Mouse (Mus musculus) CH12.LX (cell line): ENCODE results near the gene Gm27027. TPM values are rescaled to one million over a fixed set of nuclear protein-coding genes. Genes with fewer than 3 reads are reported as not detected.

Experiments
- DNase-seq: peaks from one replicate; pipeline ENCODE4 v3.0.0-alpha.2; 2013; ENCODE audit errors: extremely low read depth
- H3K27ac ChIP-seq: 2 replicates; pipeline ENCODE4 v1.5.1; 2012; ENCODE audit warnings: low read depth, mild to moderate bottlenecking, control low read depth, moderate library complexity; ENCODE audit not compliant: insufficient read depth
- H3K27me3 ChIP-seq: replicated peaks from 2 replicates; pipeline ENCODE3; 2012; ENCODE audit warnings: inconsistent platforms
- H3K36me3 ChIP-seq, 2 experiments: replicated peaks in 1 of 2; 2 replicates each; pipeline versions ENCODE3 to v1.6.1; 2012; ENCODE audit warnings: inconsistent platforms in 1 of 2, low read length in 1 of 2, mild to moderate bottlenecking in 1 of 2, mixed read lengths in 1 of 2, moderate library complexity in 1 of 2; ENCODE audit not compliant: control insufficient read depth in 1 of 2, insufficient read depth in 1 of 2
- H3K4me1 ChIP-seq, 2 experiments: 2 replicates each; pipeline ENCODE4 v1.6.1; 2012; ENCODE audit warnings: inconsistent platforms in 1 of 2, moderate library complexity in 1 of 2; ENCODE audit not compliant: insufficient read depth in 2 of 2, control insufficient read depth in 1 of 2
- H3K4me2 ChIP-seq: 2 replicates; pipeline ENCODE4 v1.6.1; 2012; ENCODE audit warnings: low read depth, mild to moderate bottlenecking, control low read depth; ENCODE audit not compliant: poor library complexity, insufficient read depth, severe bottlenecking
- H3K4me3 ChIP-seq, 3 experiments: fragments of 150-350 bp in 1 of 3; sonication (generic) in 1 of 3; replicated peaks in 1 of 3; 2 replicates each; pipeline versions ENCODE3 to v1.5.1; 2011 to 2012; ENCODE audit warnings: low read depth in 2 of 3, low read length in 2 of 3, mild to moderate bottlenecking in 2 of 3, moderate library complexity in 2 of 3, control low read depth in 1 of 3, improper control_type of control experiment in 1 of 3, inconsistent platforms in 1 of 3, mixed read lengths in 1 of 3; ENCODE audit not compliant: poor library complexity in 1 of 3
- H3K79me2 ChIP-seq: replicated peaks from 2 replicates; pipeline ENCODE4 v1.6.1; 2012; ENCODE audit warnings: mild to moderate bottlenecking, moderate library complexity; ENCODE audit not compliant: control insufficient read depth, poor library complexity, insufficient read depth, severe bottlenecking; ENCODE audit errors: extremely low read depth
- H3K9ac ChIP-seq: 2 replicates; pipeline ENCODE4 v1.6.1; 2012; ENCODE audit warnings: low read depth, mild to moderate bottlenecking, control low read depth, moderate library complexity; ENCODE audit not compliant: insufficient read depth
- H3K9me3 ChIP-seq: replicated peaks from 2 replicates; pipeline ENCODE3; 2012; ENCODE audit warnings: low read length, inconsistent platforms, mixed read lengths
- BHLHE40 ChIP-seq: IDR thresholded peaks from 2 replicates; pipeline ENCODE4 v1.6.1; 2011; ENCODE audit warnings: mild to moderate bottlenecking, low read depth, low read length, improper control_type of control experiment
- CTCF ChIP-seq, 2 experiments: IDR thresholded peaks in 1 of 2; conservative IDR thresholded peaks in 1 of 2; 2 replicates each; pipeline ENCODE4 v1.5.1; 2011 to 2012; ENCODE audit warnings: low read depth in 2 of 2, low read length in 2 of 2, improper control_type of control experiment in 1 of 2, inconsistent platforms in 1 of 2, mild to moderate bottlenecking in 1 of 2, moderate library complexity in 1 of 2
- E2F4 ChIP-seq: IDR thresholded peaks from 2 replicates; pipeline ENCODE4 v1.6.1; 2011; ENCODE audit warnings: low read depth, low read length, improper control_type of control experiment; ENCODE audit not compliant: insufficient replicate concordance
- EP300 ChIP-seq: IDR thresholded peaks from 2 replicates; pipeline ENCODE4 v1.6.1; 2011; ENCODE audit warnings: low read length, improper control_type of control experiment
- HCFC1 ChIP-seq: IDR thresholded peaks from 2 replicates; pipeline ENCODE4 v1.6.1; 2012; ENCODE audit warnings: low read depth, mild to moderate bottlenecking, inconsistent platforms, low read length, improper control_type of control experiment
- IRF4 ChIP-seq: IDR thresholded peaks from 2 replicates; pipeline ENCODE4 v1.6.1; 2014; ENCODE audit warnings: low read depth, mild to moderate bottlenecking, inconsistent platforms, low read length, improper control_type of control experiment
- JUND ChIP-seq: conservative IDR thresholded peaks from 2 replicates; pipeline ENCODE4 v1.6.1; 2011; ENCODE audit warnings: low read depth, low read length, improper control_type of control experiment
- KAT2A ChIP-seq: IDR thresholded peaks from 2 replicates; pipeline ENCODE4 v1.6.1; 2012; ENCODE audit warnings: low read length, improper control_type of control experiment, inconsistent platforms; ENCODE audit not compliant: insufficient replicate concordance
- MAFK ChIP-seq: IDR thresholded peaks from 2 replicates; pipeline ENCODE4 v1.6.1; 2011; ENCODE audit warnings: low read length, improper control_type of control experiment; ENCODE audit not compliant: insufficient replicate concordance
- MYC ChIP-seq: IDR thresholded peaks from 2 replicates; pipeline ENCODE4 v1.6.1; 2011; ENCODE audit warnings: low read depth, mild to moderate bottlenecking, improper control_type of control experiment, low read length
- NELFE ChIP-seq: IDR thresholded peaks from 2 replicates; pipeline ENCODE4 v1.6.1; 2011; ENCODE audit warnings: low read depth, low read length, improper control_type of control experiment
- PAX5 ChIP-seq: IDR thresholded peaks from 2 replicates; pipeline ENCODE4 v1.6.1; 2012; ENCODE audit warnings: low read length, inconsistent platforms, mixed read lengths
- POLR2AphosphoS2 ChIP-seq: IDR thresholded peaks from 2 replicates; pipeline ENCODE4 v1.6.1; 2011; ENCODE audit warnings: low read depth, low read length, improper control_type of control experiment
- RAD21 ChIP-seq: IDR thresholded peaks from 2 replicates; pipeline ENCODE4 v1.6.1; 2011; ENCODE audit warnings: low read depth, mild to moderate bottlenecking, low read length, improper control_type of control experiment, moderate library complexity
- SIN3A ChIP-seq: IDR thresholded peaks from 2 replicates; pipeline ENCODE4 v1.6.1; 2012; ENCODE audit warnings: low read length, improper control_type of control experiment, inconsistent platforms
- SMC3 ChIP-seq: IDR thresholded peaks from 2 replicates; pipeline ENCODE4 v1.6.1; 2011; ENCODE audit warnings: low read depth, low read length, improper control_type of control experiment
- TBP ChIP-seq: conservative IDR thresholded peaks from 2 replicates; pipeline ENCODE4 v1.6.1; 2011; ENCODE audit warnings: low read depth, low read length, improper control_type of control experiment
- UBTF ChIP-seq: IDR thresholded peaks from 2 replicates; pipeline ENCODE4 v1.6.1; 2012; ENCODE audit warnings: low read depth, mild to moderate bottlenecking, inconsistent platforms, low read length, improper control_type of control experiment, moderate library complexity
- USF1 ChIP-seq: IDR thresholded peaks from 2 replicates; pipeline ENCODE4 v1.6.1; 2014; ENCODE audit warnings: low read depth, mild to moderate bottlenecking, inconsistent platforms, low read length, improper control_type of control experiment
- USF2 ChIP-seq: conservative IDR thresholded peaks from 2 replicates; pipeline ENCODE4 v1.6.1; 2011; ENCODE audit warnings: low read depth, low read length, improper control_type of control experiment
- ZKSCAN1 ChIP-seq: IDR thresholded peaks from 2 replicates; pipeline ENCODE4 v1.6.1; 2012; ENCODE audit warnings: low read depth, inconsistent platforms, low read length, improper control_type of control experiment, borderline replicate concordance
- ZNF384 ChIP-seq: IDR thresholded peaks from 2 replicates; pipeline ENCODE4 v1.6.1; 2012; ENCODE audit warnings: low read depth, low read length, improper control_type of control experiment, inconsistent platforms
- dilution Hi-C: fragments of 300-500 bp; cut with MboI; formaldehyde crosslinking; loops from 2 replicates; pipeline ENCODE4 v1.14.3; 2020; ENCODE audit warnings: low sequenced_read_pairs; ENCODE audit not compliant: extremely low pct_unique_long_range_greater_than_20kb, extremely low pct_ligation_motif_present
- in situ Hi-C: fragments of 300-500 bp; cut with MboI; formaldehyde crosslinking; loops from 3 replicates; pipeline ENCODE4 v1.14.3; 2019; ENCODE audit warnings: low sequenced_read_pairs, low pct_ligation_motif_present, low pct_unique_long_range_greater_than_20kb, mixed read lengths
- polyA plus RNA-seq: library from polyadenylated mRNA; unstranded; fragments of >175 nt; gene quantifications from 2 replicates; pipeline ENCODE4 v1.2.1, GENCODE M21; 2012; ENCODE audit warnings: low read depth; ENCODE audit not compliant: insufficient read length
- total RNA-seq, 2 experiments: library from RNA; depleted of rRNA; stranded (reverse); fragments of 300-350 nt in 1 of 2; fragments of >200 nt in 1 of 2; gene quantifications; 2 replicates each; pipeline ENCODE4 v1.2.3; 2012 to 2014

Gene Gm27027
- total and polyA plus RNA-seq, 3 experiments = not detected

DNA sequence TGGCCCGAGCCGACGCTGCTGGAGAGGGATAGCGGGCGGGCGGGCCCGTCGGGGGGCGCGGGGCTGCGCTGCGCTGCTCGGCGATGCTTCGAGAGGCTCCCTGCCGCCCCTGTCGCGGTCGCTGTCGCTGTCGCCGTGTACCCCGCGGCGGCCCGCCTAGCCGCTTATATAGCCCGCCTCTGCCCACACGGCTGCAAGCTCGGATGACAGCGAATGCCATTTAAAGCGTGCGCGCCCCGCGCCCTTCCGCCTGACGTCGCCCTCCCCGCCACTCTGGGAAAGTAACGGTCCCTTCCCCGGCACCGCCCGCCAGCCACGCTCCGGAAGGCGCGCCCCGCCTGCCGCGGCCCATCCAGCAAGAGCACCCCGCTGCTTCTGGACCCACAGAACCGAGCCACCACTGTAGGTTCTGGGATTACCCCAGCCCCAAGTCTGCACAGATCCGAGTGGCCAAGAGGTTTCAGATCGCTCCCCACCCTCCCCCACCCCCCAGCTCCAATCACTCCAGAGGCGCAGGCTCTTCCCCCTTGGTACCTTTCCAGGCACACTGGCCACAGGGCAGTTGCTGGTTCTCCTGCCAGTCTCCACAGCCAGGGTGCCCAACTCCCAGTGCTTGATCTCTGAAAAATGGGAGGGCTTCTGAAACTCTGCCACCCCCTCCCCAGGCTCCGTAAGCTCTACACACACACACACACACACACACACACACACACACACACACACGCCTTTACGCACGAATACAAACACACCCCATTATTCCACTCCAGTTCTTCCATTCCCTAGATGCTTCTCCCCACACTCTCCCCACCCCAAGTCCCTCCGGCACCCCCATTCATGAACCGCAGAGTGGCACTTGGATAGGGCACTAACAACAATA is 39.0 kb downstream of the Gm27027 start, which contains the start of gene Gm13889:
Gene Gm13889 (minus strand): TSS at position 294 of the 877 bp plus-strand sequence.
- in situ Hi-C loops (no loop called here), dilution Hi-C loops (no loop called here)
- Histone ChIP-seq H3K9me3 (peaks cover 18% of the 10 kb centered on the region), H3K4me2 (no peak within 1 kb of the TSS), H3K9ac (no peak within 1 kb of the TSS), H3K27me3 (no peaks in the 10 kb centered on the region), H3K4me3 (no peak within 1 kb of the TSS), H3K36me3 (no peaks in the 10 kb centered on the region), H3K4me1 (no peaks in the 10 kb centered on the region), H3K27ac (no peak within 1 kb of the TSS), H3K79me2 (no peaks in the 10 kb centered on the region)
- TF ChIP-seq KAT2A = no peak
- no peak for TF ChIP-seq EP300
- no peak for TF ChIP-seq E2F4
- no peak for TF ChIP-seq ZNF384
- no peak for TF ChIP-seq HCFC1
- TF ChIP-seq CTCF (conservative IDR thresholded peaks at IDR 0.05 in 1 of 2, IDR thresholded peaks at IDR 0.05 in 1 of 2; ENCODE audit: low read depth in 2 of 2, low read length in 2 of 2) = no peak
- no peak for TF ChIP-seq UBTF
- no peak for TF ChIP-seq JUND
- no peak for DNase-seq

GRCm38 (mm10) chr2:93956331-93956801 is 39.8 kb downstream of the Gm27027 start:
- H3K27ac ChIP-seq = no peak overlapping the region
- no peak for DNase-seq
- H3K9ac ChIP-seq = no peak overlapping the region
- H3K4me2 ChIP-seq = no peak overlapping the region
- H3K79me2 ChIP-seq = no peaks in the 10 kb centered on the region
- in situ Hi-C loops = no loop called here
- no peaks in the 10 kb centered on the region for H3K27me3 ChIP-seq
- no peak overlapping the region for H3K4me3 ChIP-seq
- peaks cover 12% of the 10 kb centered on the region for H3K9me3 ChIP-seq
- dilution Hi-C loops = no loop called here
- no peak for TF ChIP-seq PAX5
- TF ChIP-seq BHLHE40 = no peak
- no peak for TF ChIP-seq SIN3A
- TF ChIP-seq TBP = no peak
- no peak for TF ChIP-seq MYC
- TF ChIP-seq MAFK = no peak
- TF ChIP-seq NELFE = no peak
- no peak for TF ChIP-seq HCFC1
- no peak for TF ChIP-seq POLR2AphosphoS2
- no peak for TF ChIP-seq USF1
- TF ChIP-seq RAD21 = no peak
- TF ChIP-seq IRF4 = no peak
- TF ChIP-seq ZKSCAN1 = no peak
- TF ChIP-seq SMC3 = no peak
- TF ChIP-seq EP300 = no peak
- TF ChIP-seq USF2 = no peak
- TF ChIP-seq KAT2A = no peak
- no peaks in the 10 kb centered on the region for H3K36me3 ChIP-seq
- H3K4me1 ChIP-seq = no peaks in the 10 kb centered on the region
